Mouse (Mus musculus): Measurements from ENCODE around the gene Dtl. TPM values are rescaled to one million over a fixed set of nuclear protein-coding genes. Genes with fewer than 3 reads are reported as not detected.

Gene Dtl
- polyA plus RNA-seq, 1 experiment from 2014 or later, result 84.2 TPM

DNA sequence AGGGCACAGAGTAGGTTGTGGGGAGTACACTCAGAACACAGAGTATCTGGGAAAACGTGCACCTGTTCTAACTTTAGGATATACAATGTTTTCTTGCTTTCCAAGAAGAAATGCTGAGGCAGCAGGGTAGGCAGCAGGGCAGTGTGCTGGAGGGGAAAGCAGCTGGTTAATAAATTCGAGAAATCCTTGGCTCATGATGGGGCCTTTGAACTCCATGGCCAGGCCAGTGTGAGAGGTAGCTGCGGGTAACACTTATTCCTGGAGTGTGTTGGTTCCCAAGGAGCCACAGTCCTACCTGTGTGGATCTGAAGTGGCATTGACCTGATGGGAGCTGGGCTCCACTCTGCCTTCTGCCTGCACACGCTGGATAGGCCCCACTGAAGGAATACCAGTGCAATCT lies 63.0 kb downstream of the Dtl start:
- Histone ChIP-seq H3K27ac (replicated peaks; ENCODE audit: low read depth, low read length) (no peak overlapping the region), H3K4me1 (ENCODE audit: control insufficient read depth, insufficient read depth, low read length) (no peaks in the 10 kb centered on the region), H3K9me3 (ENCODE audit: control insufficient read depth, low read length) (no peaks in the 10 kb centered on the region), H3K4me2 (ENCODE audit: low read depth, severe bottlenecking) (no peak overlapping the region), H3K27me3 (ENCODE audit: control insufficient read depth, insufficient read depth, low read length) (no peaks in the 10 kb centered on the region), H3K36me3 (ENCODE audit: control insufficient read depth, insufficient read depth, low read length) (no peaks in the 10 kb centered on the region), H3K9ac (ENCODE audit: low read length) (no peak overlapping the region), H3K4me3 (ENCODE audit: low read depth, low read length) (no peak overlapping the region)
- ATAC-seq (ENCODE audit: insufficient number of reproducible peaks, low FRiP score, low TSS enrichment, low read depth), result no peak
- DNase-seq (ENCODE audit: low spot score), result no peak
- WGBS, result 79% methylated on average over 4 of the region's 4 CpGs

DNA sequence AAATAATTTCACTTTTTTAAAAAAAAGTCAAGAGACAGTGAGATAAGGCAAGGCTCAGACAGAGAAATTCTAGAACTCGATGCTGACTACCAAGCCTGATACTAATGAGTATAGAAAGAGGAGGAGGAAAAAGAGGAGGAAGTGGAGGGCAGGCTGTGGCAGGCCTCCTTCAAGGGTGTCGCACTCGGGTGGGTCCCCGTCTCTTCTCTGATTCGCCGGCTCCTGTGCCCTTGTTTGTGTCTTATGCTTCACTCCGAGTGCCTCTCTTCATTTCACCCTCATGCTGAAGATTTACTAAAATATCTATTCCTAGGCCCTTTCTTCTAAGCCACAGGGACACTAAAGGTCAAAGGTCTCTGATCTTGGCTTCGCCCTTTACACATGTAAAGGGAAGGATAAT lies 63.8 kb downstream of the Dtl start:
- no peak overlapping the region for H3K4me2 ChIP-seq (ENCODE audit: low read depth, severe bottlenecking)
- DNase-seq (ENCODE audit: low spot score) (no peak), ATAC-seq (ENCODE audit: insufficient number of reproducible peaks, low FRiP score, low TSS enrichment, low read depth) (no peak)
- H3K36me3 ChIP-seq (ENCODE audit: control insufficient read depth, insufficient read depth, low read length), result no peaks in the 10 kb centered on the region
- WGBS, result 92% methylated on average over 8 of the region's 8 CpGs
- H3K9ac ChIP-seq (ENCODE audit: low read length), result no peak overlapping the region
- no peak overlapping the region for H3K27ac ChIP-seq (replicated peaks; ENCODE audit: low read depth, low read length)
- no peaks in the 10 kb centered on the region for H3K27me3 ChIP-seq (ENCODE audit: control insufficient read depth, insufficient read depth, low read length)
- no peaks in the 10 kb centered on the region for H3K4me1 ChIP-seq (ENCODE audit: control insufficient read depth, insufficient read depth, low read length)
- H3K4me3 ChIP-seq (ENCODE audit: low read depth, low read length), result no peak overlapping the region
- H3K9me3 ChIP-seq (ENCODE audit: control insufficient read depth, low read length), result no peaks in the 10 kb centered on the region

DNA sequence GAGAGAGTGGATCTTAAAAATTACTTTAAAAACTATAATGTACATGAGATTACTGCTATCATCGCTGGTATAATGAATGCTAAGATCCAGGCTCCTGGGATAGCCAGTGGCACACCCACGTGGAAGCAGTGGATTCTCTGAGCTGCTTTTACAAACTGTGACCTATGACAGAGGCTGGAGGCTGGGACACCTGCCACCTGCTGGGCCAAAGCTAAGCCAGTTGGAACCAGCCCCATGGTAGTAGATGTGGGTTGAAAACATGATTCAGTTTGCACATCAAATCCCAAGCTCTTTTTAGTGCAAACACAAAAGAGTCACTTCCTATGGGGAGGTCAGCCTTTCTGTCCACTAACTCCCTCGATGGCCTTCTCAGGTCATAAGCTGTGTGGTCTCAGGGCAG lies 65.5 kb downstream of the Dtl start:
- DNase-seq (ENCODE audit: low spot score), result no peak
- no peak for ATAC-seq (ENCODE audit: insufficient number of reproducible peaks, low FRiP score, low TSS enrichment, low read depth)
- Histone ChIP-seq H3K36me3 (ENCODE audit: control insufficient read depth, insufficient read depth, low read length) (no peaks in the 10 kb centered on the region), H3K9ac (ENCODE audit: low read length) (no peak overlapping the region), H3K9me3 (ENCODE audit: control insufficient read depth, low read length) (no peaks in the 10 kb centered on the region), H3K27me3 (ENCODE audit: control insufficient read depth, insufficient read depth, low read length) (no peaks in the 10 kb centered on the region), H3K4me3 (ENCODE audit: low read depth, low read length) (no peak overlapping the region), H3K27ac (replicated peaks; ENCODE audit: low read depth, low read length) (no peak overlapping the region), H3K4me1 (ENCODE audit: control insufficient read depth, insufficient read depth, low read length) (no peaks in the 10 kb centered on the region), H3K4me2 (ENCODE audit: low read depth, severe bottlenecking) (no peak overlapping the region)
- WGBS, result 79% methylated on average over 3 of the region's 3 CpGs

DNA sequence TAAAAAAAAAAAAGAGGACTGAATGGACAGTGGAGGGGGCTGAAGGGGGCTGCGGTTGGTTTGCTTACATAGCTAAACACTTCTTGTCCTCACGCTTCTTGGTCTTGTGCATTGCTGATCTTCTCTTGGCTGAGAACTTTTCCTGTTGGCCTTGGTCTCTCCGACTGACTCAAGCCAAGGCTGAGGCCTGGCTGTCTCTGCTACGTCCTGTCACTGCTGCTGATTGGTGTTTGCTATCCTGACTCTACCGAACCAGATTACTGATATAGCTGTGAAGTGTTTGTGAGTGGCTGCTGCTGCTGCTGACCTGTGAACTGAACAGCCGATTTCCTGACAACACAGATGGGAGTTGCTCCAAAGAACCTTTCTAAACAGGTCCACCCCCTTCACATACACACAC lies 66.2 kb downstream of the Dtl start:
- Histone ChIP-seq H3K4me2 (ENCODE audit: low read depth, severe bottlenecking) (no peak overlapping the region), H3K9me3 (ENCODE audit: control insufficient read depth, low read length) (no peaks in the 10 kb centered on the region), H3K4me1 (ENCODE audit: control insufficient read depth, insufficient read depth, low read length) (no peaks in the 10 kb centered on the region), H3K27ac (replicated peaks; ENCODE audit: low read depth, low read length) (no peak overlapping the region), H3K27me3 (ENCODE audit: control insufficient read depth, insufficient read depth, low read length) (no peaks in the 10 kb centered on the region), H3K9ac (ENCODE audit: low read length) (no peak overlapping the region), H3K36me3 (ENCODE audit: control insufficient read depth, insufficient read depth, low read length) (no peaks in the 10 kb centered on the region), H3K4me3 (ENCODE audit: low read depth, low read length) (no peak overlapping the region)
- WGBS, result 89% methylated on average over 6 of the region's 6 CpGs
- ATAC-seq (ENCODE audit: insufficient number of reproducible peaks, low FRiP score, low TSS enrichment, low read depth) (no peak), DNase-seq (ENCODE audit: low spot score) (no peak)

DNA sequence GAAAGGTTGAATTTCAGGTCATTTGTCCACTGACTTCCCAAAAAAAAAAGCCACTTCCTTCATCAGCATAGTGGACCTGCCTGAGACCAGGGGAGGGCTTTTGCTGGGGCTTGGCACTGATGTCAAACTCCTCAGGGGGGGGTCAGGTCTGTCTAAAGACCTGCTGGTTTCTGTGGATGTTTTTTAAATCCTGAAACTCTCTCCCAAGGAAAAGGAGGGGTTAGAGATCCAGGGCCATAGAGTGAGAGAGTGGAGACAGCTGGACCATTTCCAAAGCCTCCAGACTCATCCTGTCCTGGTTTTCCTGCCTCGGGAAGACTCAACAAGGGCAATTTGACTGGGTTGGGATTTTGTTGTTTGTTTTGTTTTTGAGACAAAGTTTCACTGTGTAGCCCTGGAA lies 68.6 kb downstream of the Dtl start:
- no peak overlapping the region for H3K27ac ChIP-seq (replicated peaks; ENCODE audit: low read depth, low read length)
- no peak for ATAC-seq (ENCODE audit: insufficient number of reproducible peaks, low FRiP score, low TSS enrichment, low read depth)
- no peak overlapping the region for H3K9ac ChIP-seq (ENCODE audit: low read length)
- no peak overlapping the region for H3K4me2 ChIP-seq (ENCODE audit: low read depth, severe bottlenecking)
- H3K4me1 ChIP-seq (ENCODE audit: control insufficient read depth, insufficient read depth, low read length), result no peaks in the 10 kb centered on the region
- no peaks in the 10 kb centered on the region for H3K36me3 ChIP-seq (ENCODE audit: control insufficient read depth, insufficient read depth, low read length)
- no peak overlapping the region for H3K4me3 ChIP-seq (ENCODE audit: low read depth, low read length)
- no peak for DNase-seq (ENCODE audit: low spot score)
- 62% methylated on average over 1 of the region's 1 CpGs for WGBS
- H3K27me3 ChIP-seq (ENCODE audit: control insufficient read depth, insufficient read depth, low read length), result no peaks in the 10 kb centered on the region
- no peaks in the 10 kb centered on the region for H3K9me3 ChIP-seq (ENCODE audit: control insufficient read depth, low read length)

DNA sequence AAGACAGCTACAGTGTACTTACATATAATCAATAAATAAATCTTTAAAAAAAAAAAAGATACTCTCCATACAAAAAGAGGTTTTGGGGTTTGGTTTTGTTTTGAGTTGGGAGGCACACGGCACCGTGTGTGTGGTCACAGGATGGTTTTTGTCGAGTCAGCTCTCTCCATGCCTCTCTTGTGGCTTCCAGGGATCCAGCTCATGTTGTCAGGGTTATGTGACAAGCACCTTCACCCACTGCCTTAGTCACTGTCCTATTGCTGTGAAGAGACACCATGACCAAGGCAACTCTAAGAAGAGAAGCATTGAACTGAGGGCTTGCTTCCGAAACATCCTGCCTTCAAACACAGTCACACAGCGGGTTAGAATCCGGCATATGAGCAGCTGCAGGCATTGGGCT lies 75.7 kb downstream of the Dtl start:
- Histone ChIP-seq H3K27ac (replicated peaks; ENCODE audit: low read depth, low read length) (no peak overlapping the region), H3K9ac (ENCODE audit: low read length) (no peak overlapping the region), H3K36me3 (ENCODE audit: control insufficient read depth, insufficient read depth, low read length) (no peaks in the 10 kb centered on the region), H3K4me3 (ENCODE audit: low read depth, low read length) (no peak overlapping the region), H3K27me3 (ENCODE audit: control insufficient read depth, insufficient read depth, low read length) (no peaks in the 10 kb centered on the region), H3K4me2 (ENCODE audit: low read depth, severe bottlenecking) (no peak overlapping the region), H3K9me3 (ENCODE audit: control insufficient read depth, low read length) (no peaks in the 10 kb centered on the region), H3K4me1 (ENCODE audit: control insufficient read depth, insufficient read depth, low read length) (no peaks in the 10 kb centered on the region)
- ATAC-seq (ENCODE audit: insufficient number of reproducible peaks, low FRiP score, low TSS enrichment, low read depth) (no peak), DNase-seq (ENCODE audit: low spot score) (no peak)
- 97% methylated on average over 6 of the region's 6 CpGs for WGBS

DNA sequence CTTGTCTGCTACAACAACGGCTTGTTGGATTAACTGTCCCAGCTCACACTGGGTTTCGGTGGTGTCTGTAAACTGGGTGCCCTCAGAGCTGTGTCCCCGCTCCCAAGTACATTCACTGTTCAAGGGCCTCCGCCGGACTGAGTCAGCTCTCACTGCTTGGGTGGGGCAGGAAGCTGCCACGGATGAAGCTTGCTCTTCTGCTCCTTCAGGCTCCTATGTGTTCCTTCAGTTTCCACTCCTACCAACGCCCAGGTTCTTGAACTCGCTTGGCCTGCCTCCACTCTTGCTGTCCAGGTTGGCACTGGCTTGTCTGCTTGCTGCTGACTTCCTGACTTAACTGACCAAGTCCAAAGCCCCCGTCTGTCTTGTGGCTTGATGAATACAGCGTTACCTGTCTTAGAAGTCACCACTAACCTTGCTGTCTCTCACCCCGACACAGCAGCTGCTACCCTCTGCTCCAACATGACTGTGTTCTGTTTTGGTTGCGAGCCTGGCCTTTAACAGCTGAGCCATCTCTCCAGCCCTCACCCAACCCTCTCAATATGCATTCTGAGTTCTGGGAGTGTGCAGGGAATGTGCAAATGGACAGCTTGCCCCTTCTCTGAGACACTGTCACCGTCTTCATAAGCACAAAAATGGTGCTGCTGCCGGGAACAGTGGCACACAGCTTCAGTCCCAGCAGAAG lies 76.9 kb downstream of the Dtl start:
- Histone ChIP-seq H3K4me1 (ENCODE audit: control insufficient read depth, insufficient read depth, low read length) (no peaks in the 10 kb centered on the region), H3K9ac (ENCODE audit: low read length) (no peak overlapping the region), H3K4me2 (ENCODE audit: low read depth, severe bottlenecking) (no peak overlapping the region), H3K9me3 (ENCODE audit: control insufficient read depth, low read length) (no peaks in the 10 kb centered on the region), H3K27ac (replicated peaks; ENCODE audit: low read depth, low read length) (no peak overlapping the region), H3K27me3 (ENCODE audit: control insufficient read depth, insufficient read depth, low read length) (no peaks in the 10 kb centered on the region), H3K36me3 (ENCODE audit: control insufficient read depth, insufficient read depth, low read length) (no peaks in the 10 kb centered on the region), H3K4me3 (ENCODE audit: low read depth, low read length) (no peak overlapping the region)
- DNase-seq (ENCODE audit: low spot score) (no peak), ATAC-seq (ENCODE audit: insufficient number of reproducible peaks, low FRiP score, low TSS enrichment, low read depth) (no peak)
- 85% methylated on average over 14 of the region's 14 CpGs for WGBS

DNA sequence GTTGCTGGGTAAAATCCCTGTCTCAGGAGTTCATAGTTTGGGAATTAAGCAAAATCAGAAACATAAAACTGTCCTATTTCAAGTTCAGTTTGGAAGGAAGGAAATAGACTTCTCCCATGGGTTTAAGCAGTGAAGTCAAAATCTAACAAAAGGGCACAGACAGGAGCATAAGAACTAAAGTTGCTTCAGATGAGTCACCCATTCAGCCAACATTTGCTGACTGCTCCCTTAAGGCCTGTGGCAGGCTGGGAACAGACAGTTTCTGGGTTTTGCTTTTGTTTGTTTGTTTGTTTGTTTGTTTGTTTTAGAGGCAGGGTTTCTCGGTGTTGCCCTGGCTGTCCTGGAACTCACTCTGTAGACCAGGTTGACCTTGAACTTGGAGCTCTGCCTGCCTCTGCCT lies 78.7 kb downstream of the Dtl start:
- DNase-seq (ENCODE audit: low spot score) (no peak), ATAC-seq (ENCODE audit: insufficient number of reproducible peaks, low FRiP score, low TSS enrichment, low read depth) (no peak)
- Histone ChIP-seq H3K9me3 (ENCODE audit: control insufficient read depth, low read length) (no peaks in the 10 kb centered on the region), H3K4me1 (ENCODE audit: control insufficient read depth, insufficient read depth, low read length) (no peaks in the 10 kb centered on the region), H3K4me2 (ENCODE audit: low read depth, severe bottlenecking) (no peak overlapping the region), H3K36me3 (ENCODE audit: control insufficient read depth, insufficient read depth, low read length) (no peaks in the 10 kb centered on the region), H3K4me3 (ENCODE audit: low read depth, low read length) (no peak overlapping the region), H3K27me3 (ENCODE audit: control insufficient read depth, insufficient read depth, low read length) (no peaks in the 10 kb centered on the region), H3K27ac (replicated peaks; ENCODE audit: low read depth, low read length) (no peak overlapping the region), H3K9ac (ENCODE audit: low read length) (no peak overlapping the region)
- 68% methylated on average over 1 of the region's 1 CpGs for WGBS

DNA sequence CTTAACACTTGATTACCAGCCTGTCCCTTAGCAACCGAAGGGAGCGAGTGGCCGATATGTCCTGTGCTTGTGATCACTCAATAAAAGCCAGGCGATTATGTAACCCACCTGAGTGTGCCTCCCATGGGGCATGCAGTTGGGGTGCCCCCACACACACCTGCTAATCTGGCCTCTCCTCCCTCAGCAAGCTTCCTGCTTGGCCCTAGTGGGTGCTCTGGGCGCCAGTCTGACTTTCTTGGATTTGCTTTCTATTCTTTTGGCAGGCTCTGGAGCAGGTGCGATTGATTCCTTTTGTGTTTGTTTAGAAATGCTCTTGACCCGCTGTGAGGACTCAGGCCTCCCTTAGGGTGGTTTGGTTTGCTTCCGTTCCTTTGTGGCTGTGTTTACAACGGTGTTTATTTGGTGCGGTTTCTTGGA lies 80.3 kb downstream of the Dtl start:
- no peak for ATAC-seq (ENCODE audit: insufficient number of reproducible peaks, low FRiP score, low TSS enrichment, low read depth)
- Histone ChIP-seq H3K4me2 (ENCODE audit: low read depth, severe bottlenecking) (no peak overlapping the region), H3K9ac (ENCODE audit: low read length) (no peak overlapping the region), H3K27me3 (ENCODE audit: control insufficient read depth, insufficient read depth, low read length) (no peaks in the 10 kb centered on the region), H3K9me3 (ENCODE audit: control insufficient read depth, low read length) (no peaks in the 10 kb centered on the region), H3K4me3 (ENCODE audit: low read depth, low read length) (no peak overlapping the region), H3K4me1 (ENCODE audit: control insufficient read depth, insufficient read depth, low read length) (0 out of 2 replicates have a peak, but pooled peaks cover 4% of the 10 kb centered on the region), H3K36me3 (ENCODE audit: control insufficient read depth, insufficient read depth, low read length) (no peaks in the 10 kb centered on the region), H3K27ac (replicated peaks; ENCODE audit: low read depth, low read length) (no peak overlapping the region)
- DNase-seq (ENCODE audit: low spot score), result no peak
- 54% methylated on average over 10 of the region's 10 CpGs for WGBS
